Comparison of ENCODE assay signal across 13 mouse cellular contexts in the genomic region with DNA sequence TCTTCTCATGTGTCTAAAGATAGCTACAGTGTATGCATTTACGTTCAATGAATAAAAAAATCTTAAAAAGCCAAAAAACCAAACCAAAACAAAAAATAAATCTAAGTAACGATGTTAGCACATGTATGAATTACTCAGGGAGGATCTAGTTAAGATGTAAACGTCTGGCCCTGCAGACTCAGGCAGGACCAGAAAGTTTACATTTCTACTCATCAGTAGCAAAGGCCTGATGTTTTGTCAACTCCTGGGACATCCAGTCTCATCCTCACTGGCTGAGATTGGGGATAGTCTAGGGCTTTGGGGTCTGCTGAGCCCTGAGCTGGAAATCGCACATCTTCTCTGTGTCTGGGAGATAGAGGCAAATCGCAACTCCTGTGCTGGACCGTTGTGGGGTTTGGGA. TPM values are rescaled to one million over a fixed set of nuclear protein-coding genes. Genes with fewer than 3 reads are reported as not detected.
DNase-seq lines count a peak whose midpoint lies in the region; ATAC-seq lines count a peak whose summit lies in the region.
"Had no signal": no experiment of that assay in that cellular context is flagged by ENCODE, and none has a peak within 500 bp of the region (broad histone marks: within the 10 kb centered on the region; RNA-seq: fewer than 3 reads in every experiment).

No protein-coding gene starts in this region.

- DNase-seq in hindbrain, embryonic 14.5 days (ENCODE audit: low spot score): no peak
- peak; percentile 76 for DNase-seq in midbrain, embryonic 11.5 days (ENCODE audit: low spot score, missing footprints)
- DNase-seq in naive thymus-derived CD4-positive, alpha-beta T cell, adult 2 months (ENCODE audit: low read depth): peak; percentile 64
- DNase-seq in adrenal gland, adult 8-10 months: no peak
- no peak for DNase-seq in left cerebral cortex, postnatal 4 days
- DNase-seq: cerebellum, postnatal 10 days; gastrocnemius, postnatal 36 days; kidney, adult 11 months; lung, adult 18-20 months had no signal

- no peak overlapping the region for H3K4me2 ChIP-seq in hindbrain, embryonic 12.5 days (replicated peaks)
- no peak overlapping the region for H3K4me2 ChIP-seq in hindbrain, embryonic 14.5 days (replicated peaks)
- no peak overlapping the region for H3K4me2 ChIP-seq in midbrain, embryonic 11.5 days
- H3K4me2 ChIP-seq in midbrain, embryonic 16.5 days (ENCODE audit: low read length): no peak overlapping the region
- H3K4me2 ChIP-seq in forebrain, embryonic 13.5 days: no peak overlapping the region

- H3K27me3 ChIP-seq in hindbrain, embryonic 12.5 days: 0 out of 2 replicates have a peak, but pooled peaks cover 3% of the 10 kb centered on the region
- no peaks in the 10 kb centered on the region; the same call in 1 of the 2 replicates for H3K27me3 ChIP-seq in hindbrain, embryonic 14.5 days (ENCODE audit: control insufficient read depth, insufficient read depth, low read length)
- H3K27me3 ChIP-seq in midbrain, embryonic 11.5 days (ENCODE audit: control insufficient read depth, insufficient read depth, low read length): no peaks in the 10 kb centered on the region
- peaks cover 3% of the 10 kb centered on the region; the same call in 1 of the 2 replicates for H3K27me3 ChIP-seq in midbrain, embryonic 16.5 days (ENCODE audit: control insufficient read depth, insufficient read depth, low read depth, low read length)
- H3K27me3 ChIP-seq in forebrain, embryonic 13.5 days: no peaks in the 10 kb centered on the region

- H3K4me1 ChIP-seq in hindbrain, embryonic 12.5 days: peaks cover 54% of the 10 kb centered on the region
- peaks cover 31% of the 10 kb centered on the region for H3K4me1 ChIP-seq in hindbrain, embryonic 14.5 days (replicated peaks; ENCODE audit: control insufficient read depth, insufficient read depth, low read length)
- peaks cover 17% of the 10 kb centered on the region for H3K4me1 ChIP-seq in midbrain, embryonic 11.5 days (ENCODE audit: control insufficient read depth, insufficient read depth, low read length)
- H3K4me1 ChIP-seq in midbrain, embryonic 16.5 days (ENCODE audit: control insufficient read depth, insufficient read depth, low read length): peaks cover 12% of the 10 kb centered on the region
- H3K4me1 ChIP-seq in forebrain, embryonic 13.5 days: peaks cover 29% of the 10 kb centered on the region

- intact Hi-C loops in left cerebral cortex, postnatal 4 days (cut with DNase I): loop anchor here (10.0 kb wide), 1 partner anchor 172 kb away; no protein-coding TSS in a partner anchor

- no peaks in the 10 kb centered on the region for H3K36me3 ChIP-seq in hindbrain, embryonic 12.5 days
- H3K36me3 ChIP-seq in hindbrain, embryonic 14.5 days (replicated peaks; ENCODE audit: control insufficient read depth, insufficient read depth): no peaks in the 10 kb centered on the region
- H3K36me3 ChIP-seq in midbrain, embryonic 11.5 days (ENCODE audit: control insufficient read depth, insufficient read depth, low read length): no peaks in the 10 kb centered on the region
- H3K36me3 ChIP-seq in midbrain, embryonic 16.5 days (ENCODE audit: control insufficient read depth, insufficient read depth, low read length): no peaks in the 10 kb centered on the region
- no peaks in the 10 kb centered on the region for H3K36me3 ChIP-seq in forebrain, embryonic 13.5 days (ENCODE audit: poor library complexity, severe bottlenecking)

- no peaks in the 10 kb centered on the region for H3K9me3 ChIP-seq in hindbrain, embryonic 12.5 days (replicated peaks)
- no peaks in the 10 kb centered on the region for H3K9me3 ChIP-seq in hindbrain, embryonic 14.5 days (ENCODE audit: control insufficient read depth, low read length)
- H3K9me3 ChIP-seq in midbrain, embryonic 11.5 days (ENCODE audit: control insufficient read depth, low read length): no peaks in the 10 kb centered on the region
- H3K9me3 ChIP-seq in midbrain, embryonic 16.5 days (replicated peaks; ENCODE audit: control insufficient read depth, low read length, poor library complexity, severe bottlenecking): no peaks in the 10 kb centered on the region
- no peaks in the 10 kb centered on the region for H3K9me3 ChIP-seq in forebrain, embryonic 13.5 days (replicated peaks)

- H3K9ac ChIP-seq in hindbrain, embryonic 12.5 days: no peak overlapping the region
- H3K9ac ChIP-seq in hindbrain, embryonic 14.5 days: no peak overlapping the region
- H3K9ac ChIP-seq in midbrain, embryonic 11.5 days (ENCODE audit: low read length): no peak overlapping the region
- no peak overlapping the region for H3K9ac ChIP-seq in midbrain, embryonic 16.5 days (ENCODE audit: low read depth, low read length)
- no peak overlapping the region for H3K9ac ChIP-seq in forebrain, embryonic 13.5 days

- 85% methylated on average over 6 of the region's 6 CpGs for WGBS in hindbrain, embryonic 12.5 days
- 87% methylated on average over 6 of the region's 6 CpGs for WGBS in hindbrain, embryonic 14.5 days
- WGBS in midbrain, embryonic 11.5 days: 84% methylated on average over 6 of the region's 6 CpGs
- WGBS in midbrain, embryonic 16.5 days: 90% methylated on average over 6 of the region's 6 CpGs
- 90% methylated on average over 6 of the region's 6 CpGs for WGBS in forebrain, embryonic 13.5 days

- H3K27ac ChIP-seq in hindbrain, embryonic 12.5 days: peak overlapping the region; percentile 80; the same call in 1 of the 2 replicates
- H3K27ac ChIP-seq in hindbrain, embryonic 14.5 days: no peak overlapping the region
- H3K27ac ChIP-seq in midbrain, embryonic 11.5 days (ENCODE audit: low read depth, low read length): no peak overlapping the region
- H3K27ac ChIP-seq in midbrain, embryonic 16.5 days (ENCODE audit: low read length): no peak overlapping the region
- peak overlapping the region; percentile 68 for H3K27ac ChIP-seq in forebrain, embryonic 13.5 days

- no peak for ATAC-seq in hindbrain, embryonic 12.5 days (ENCODE audit: low FRiP score)
- ATAC-seq in hindbrain, embryonic 14.5 days (ENCODE audit: low FRiP score): no peak
- ATAC-seq in midbrain, embryonic 11.5 days (ENCODE audit: low FRiP score): no peak
- no peak for ATAC-seq in midbrain, embryonic 16.5 days
- ATAC-seq in forebrain, embryonic 13.5 days: no peak

- H3K4me3 ChIP-seq in hindbrain, embryonic 12.5 days: no peak overlapping the region
- no peak overlapping the region for H3K4me3 ChIP-seq in hindbrain, embryonic 14.5 days (replicated peaks; ENCODE audit: low read length)
- no peak overlapping the region for H3K4me3 ChIP-seq in midbrain, embryonic 11.5 days (ENCODE audit: low read depth, low read length)
- H3K4me3 ChIP-seq in midbrain, embryonic 16.5 days (ENCODE audit: low read depth, low read length): no peak overlapping the region
- H3K4me3 ChIP-seq in forebrain, embryonic 13.5 days: no peak overlapping the region
- H3K4me3 ChIP-seq: myocyte had no signal

RNA-seq across cellular contexts. Expression of gene Ccr7, which starts 8.3 kb away (rescaled TPM):
- 0.25 and 0.42 TPM in 2 replicates for polyA plus RNA-seq in hindbrain, embryonic 12.5 days (2016; fragmentation: Nextera tagmentation; extraction: Ambion mirVana)
- polyA plus RNA-seq in hindbrain, embryonic 14.5 days (2014; fragmentation: Nextera tagmentation; extraction: Ambion mirVana): 0.23 TPM in 1 of 2 replicates, not detected in the other
- polyA plus RNA-seq in midbrain, embryonic 11.5 days (2014; fragmentation: Nextera tagmentation; extraction: Ambion mirVana): 0.41 TPM in 1 of 2 replicates, not detected in the other
- polyA plus RNA-seq in midbrain, embryonic 16.5 days (2015; fragmentation: Nextera tagmentation; extraction: Ambion mirVana): 0.15 TPM in 1 of 2 replicates, not detected in the other
- 0.14 TPM in 1 of 2 replicates, not detected in the other for polyA plus RNA-seq in forebrain, embryonic 13.5 days (2015; fragmentation: Nextera tagmentation; extraction: Ambion mirVana)
- under 1 TPM; 0.12 to 0.24 (median 0.16) TPM for total RNA-seq in adrenal gland, adult 8-10 months (2022)
- not detected for total RNA-seq in left cerebral cortex, postnatal 4 days (2021)
- total RNA-seq: gastrocnemius, postnatal 36 days had no signal

RNA-seq across cellular contexts. Expression of gene Tns4, which starts 57.5 kb away (rescaled TPM):
- 0.32 and 0.36 TPM in 2 replicates for polyA plus RNA-seq in hindbrain, embryonic 12.5 days (2016; fragmentation: Nextera tagmentation; extraction: Ambion mirVana)
- polyA plus RNA-seq in hindbrain, embryonic 14.5 days (2014; fragmentation: Nextera tagmentation; extraction: Ambion mirVana): 0.20 TPM in 1 of 2 replicates, not detected in the other
- polyA plus RNA-seq in midbrain, embryonic 11.5 days (2014; fragmentation: Nextera tagmentation; extraction: Ambion mirVana): 0.23 and 0.67 TPM in 2 replicates
- 0.04 and 0.09 TPM in 2 replicates for polyA plus RNA-seq in midbrain, embryonic 16.5 days (2015; fragmentation: Nextera tagmentation; extraction: Ambion mirVana)
- polyA plus RNA-seq in forebrain, embryonic 13.5 days (2015; fragmentation: Nextera tagmentation; extraction: Ambion mirVana): not detected in 2 replicates
- total RNA-seq in adrenal gland, adult 8-10 months (2022): 1 to 10 TPM in 1 of 4 experiments, under 1 TPM in 3; 0.28 to 1.3 (median 0.31) TPM
- not detected for total RNA-seq in left cerebral cortex, postnatal 4 days (2021)
- total RNA-seq: gastrocnemius, postnatal 36 days had no signal

Comparison
In these comparisons a context has a peak if more than half of its experiments do, and no peak if none do; other contexts are left out.
1. H3K27ac ChIP-seq: peak in hindbrain, embryonic 12.5 days (single experiment) and forebrain, embryonic 13.5 days (single experiment); none in hindbrain, embryonic 14.5 days (single experiment), midbrain, embryonic 11.5 days (single experiment) and midbrain, embryonic 16.5 days (single experiment).
2. DNase-seq: peak in midbrain, embryonic 11.5 days (single experiment) and naive thymus-derived CD4-positive, alpha-beta T cell, adult 2 months (single experiment); none in hindbrain, embryonic 14.5 days (single experiment), adrenal gland, adult 8-10 months (single experiment) and left cerebral cortex, postnatal 4 days (single experiment).